Mouse (Mus musculus): ENCODE data around the gene Ccdc186. TPM values are rescaled to one million over a fixed set of nuclear protein-coding genes. Genes with fewer than 3 reads are reported as not detected.

The Ccdc186 gene
- polyA plus RNA-seq, 2 experiments: 16.0 to 24.0 TPM

GRCm38 (mm10) chr19:56762686-56763085 lies 59.3 kb downstream of the Ccdc186 start:
- ATAC-seq (ENCODE audit: low FRiP score, low read depth) (no peak), DNase-seq (ENCODE audit: low spot score) (no peak)
- no peak overlapping the region for H3K4me3 ChIP-seq (replicated peaks; ENCODE audit: low read length)
- 96% methylated on average over 4 of the region's 4 CpGs for WGBS
- H3K27me3 ChIP-seq (ENCODE audit: control insufficient read depth, insufficient read depth, low read length): no peaks in the 10 kb centered on the region
- no peaks in the 10 kb centered on the region for H3K4me1 ChIP-seq (ENCODE audit: control insufficient read depth, insufficient read depth, low read length)
- H3K9me3 ChIP-seq (ENCODE audit: control insufficient read depth, low read length): no peaks in the 10 kb centered on the region
- no peak overlapping the region for H3K4me2 ChIP-seq (replicated peaks; ENCODE audit: low read depth, low read length, severe bottlenecking)
- no peak overlapping the region for H3K9ac ChIP-seq (ENCODE audit: low read depth, low read length, severe bottlenecking)
- H3K27ac ChIP-seq (replicated peaks; ENCODE audit: low read depth, low read length): no peak overlapping the region
- TF ChIP-seq POLR2A (IDR thresholded peaks at IDR 0.05; ENCODE audit: borderline replicate concordance, extremely low read depth, insufficient read depth, insufficient read length): no peak
- H3K36me3 ChIP-seq (ENCODE audit: control insufficient read depth, insufficient read depth, low read length): no peaks in the 10 kb centered on the region

DNA sequence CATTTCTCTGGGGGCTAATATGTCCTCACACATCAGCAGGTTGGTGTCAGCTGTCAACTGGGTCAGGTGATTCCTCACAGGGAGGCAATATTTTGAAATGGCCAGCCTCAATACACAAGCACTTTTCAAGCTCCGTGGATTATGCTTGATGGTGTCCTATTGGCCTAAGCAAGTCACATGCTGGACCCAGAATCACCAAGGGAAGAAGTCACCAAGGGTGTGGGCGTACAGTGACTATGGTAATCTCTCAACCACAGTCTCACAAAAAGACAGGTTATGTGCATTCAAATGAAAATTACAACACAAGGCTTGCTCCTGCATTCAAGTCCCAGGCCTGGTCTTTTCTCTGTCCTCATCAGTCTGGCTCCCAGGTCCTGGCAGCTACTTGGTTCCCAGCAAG lies 60.3 kb downstream of the Ccdc186 start:
- 83% methylated on average over 2 of the region's 2 CpGs for WGBS

DNA sequence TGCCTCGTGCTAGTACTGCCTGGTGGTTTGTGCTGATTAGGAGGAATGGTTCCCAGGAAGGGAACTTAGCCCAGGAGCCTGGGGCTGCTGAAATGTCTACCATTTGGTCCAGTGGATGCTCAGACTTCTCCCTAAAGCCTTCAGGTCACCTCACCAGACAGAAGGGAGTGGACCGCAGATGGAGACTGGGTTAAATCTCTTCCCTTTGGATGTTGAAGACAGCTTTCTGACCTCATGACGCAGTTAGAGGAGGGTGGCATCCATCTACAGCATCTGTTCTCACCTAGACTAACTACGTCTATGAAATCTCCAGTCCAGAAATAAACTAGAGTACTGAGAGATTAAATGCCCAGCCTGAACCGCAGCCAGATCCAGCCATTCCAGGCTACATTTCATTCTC lies 60.9 kb downstream of the Ccdc186 start:
- H3K27me3 ChIP-seq (ENCODE audit: control insufficient read depth, insufficient read depth, low read length): no peaks in the 10 kb centered on the region
- H3K4me2 ChIP-seq (replicated peaks; ENCODE audit: low read depth, low read length, severe bottlenecking): no peak overlapping the region
- no peak overlapping the region for H3K27ac ChIP-seq (replicated peaks; ENCODE audit: low read depth, low read length)
- no peak overlapping the region for H3K4me3 ChIP-seq (replicated peaks; ENCODE audit: low read length)
- H3K36me3 ChIP-seq (ENCODE audit: control insufficient read depth, insufficient read depth, low read length): no peaks in the 10 kb centered on the region
- H3K4me1 ChIP-seq (ENCODE audit: control insufficient read depth, insufficient read depth, low read length): no peaks in the 10 kb centered on the region
- DNase-seq (ENCODE audit: low spot score) (no peak), ATAC-seq (ENCODE audit: low FRiP score, low read depth) (no peak)
- no peak for TF ChIP-seq POLR2A (IDR thresholded peaks at IDR 0.05; ENCODE audit: borderline replicate concordance, extremely low read depth, insufficient read depth, insufficient read length)
- H3K9ac ChIP-seq (ENCODE audit: low read depth, low read length, severe bottlenecking): no peak overlapping the region
- H3K9me3 ChIP-seq (ENCODE audit: control insufficient read depth, low read length): no peaks in the 10 kb centered on the region
- 88% methylated on average over 5 of the region's 5 CpGs for whole genome bisulfite sequencing

More for the DNA sequence above, 60.3 kb downstream of the Ccdc186 start:
- TF ChIP-seq POLR2A (IDR thresholded peaks at IDR 0.05; ENCODE audit: borderline replicate concordance, extremely low read depth, insufficient read depth, insufficient read length): no peak
- DNase-seq (ENCODE audit: low spot score) (no peak), ATAC-seq (ENCODE audit: low FRiP score, low read depth) (no peak)
- Histone ChIP-seq H3K9ac (ENCODE audit: low read depth, low read length, severe bottlenecking) (no peak overlapping the region), H3K4me1 (ENCODE audit: control insufficient read depth, insufficient read depth, low read length) (no peaks in the 10 kb centered on the region), H3K4me2 (replicated peaks; ENCODE audit: low read depth, low read length, severe bottlenecking) (no peak overlapping the region), H3K4me3 (replicated peaks; ENCODE audit: low read length) (no peak overlapping the region), H3K36me3 (ENCODE audit: control insufficient read depth, insufficient read depth, low read length) (no peaks in the 10 kb centered on the region), H3K9me3 (ENCODE audit: control insufficient read depth, low read length) (no peaks in the 10 kb centered on the region), H3K27me3 (ENCODE audit: control insufficient read depth, insufficient read depth, low read length) (no peaks in the 10 kb centered on the region), H3K27ac (replicated peaks; ENCODE audit: low read depth, low read length) (no peak overlapping the region)

GRCm38 (mm10) chr19:56760306-56760940 lies 61.6 kb downstream of the Ccdc186 start:
- Histone ChIP-seq H3K4me1 (ENCODE audit: control insufficient read depth, insufficient read depth, low read length) (no peaks in the 10 kb centered on the region), H3K4me2 (replicated peaks; ENCODE audit: low read depth, low read length, severe bottlenecking) (no peak overlapping the region), H3K9me3 (ENCODE audit: control insufficient read depth, low read length) (no peaks in the 10 kb centered on the region), H3K9ac (ENCODE audit: low read depth, low read length, severe bottlenecking) (no peak overlapping the region), H3K27me3 (ENCODE audit: control insufficient read depth, insufficient read depth, low read length) (no peaks in the 10 kb centered on the region), H3K27ac (replicated peaks; ENCODE audit: low read depth, low read length) (no peak overlapping the region), H3K4me3 (replicated peaks; ENCODE audit: low read length) (no peak overlapping the region), H3K36me3 (ENCODE audit: control insufficient read depth, insufficient read depth, low read length) (no peaks in the 10 kb centered on the region)
- WGBS: 87% methylated on average over 8 of the region's 8 CpGs
- DNase-seq (ENCODE audit: low spot score) (no peak), ATAC-seq (ENCODE audit: low FRiP score, low read depth) (no peak)
- TF ChIP-seq POLR2A (IDR thresholded peaks at IDR 0.05; ENCODE audit: borderline replicate concordance, extremely low read depth, insufficient read depth, insufficient read length): no peak

GRCm38 (mm10) chr19:56759740-56760139 lies 62.2 kb downstream of the Ccdc186 start:
- no peaks in the 10 kb centered on the region for H3K4me1 ChIP-seq (ENCODE audit: control insufficient read depth, insufficient read depth, low read length)
- H3K4me2 ChIP-seq (replicated peaks; ENCODE audit: low read depth, low read length, severe bottlenecking): no peak overlapping the region
- no peaks in the 10 kb centered on the region for H3K36me3 ChIP-seq (ENCODE audit: control insufficient read depth, insufficient read depth, low read length)
- no peak overlapping the region for H3K27ac ChIP-seq (replicated peaks; ENCODE audit: low read depth, low read length)
- H3K4me3 ChIP-seq (replicated peaks; ENCODE audit: low read length): no peak overlapping the region
- H3K27me3 ChIP-seq (ENCODE audit: control insufficient read depth, insufficient read depth, low read length): no peaks in the 10 kb centered on the region
- H3K9ac ChIP-seq (ENCODE audit: low read depth, low read length, severe bottlenecking): no peak overlapping the region
- no peak for TF ChIP-seq POLR2A (IDR thresholded peaks at IDR 0.05; ENCODE audit: borderline replicate concordance, extremely low read depth, insufficient read depth, insufficient read length)
- 83% methylated on average over 4 of the region's 4 CpGs for WGBS
- DNase-seq (ENCODE audit: low spot score): no peak
- ATAC-seq (ENCODE audit: low FRiP score, low read depth): no peak
- H3K9me3 ChIP-seq (ENCODE audit: control insufficient read depth, low read length): no peaks in the 10 kb centered on the region

Data from limb, embryonic 14.5 days (tissue).